Mouse (Mus musculus) gastrocnemius, postnatal 4 days (tissue): ENCODE results near the gene Rgp1. TPM values are rescaled to one million over a fixed set of nuclear protein-coding genes. Genes with fewer than 3 reads are reported as not detected.
A peak's percentile ranks its signal among the peaks of the same experiment; 100 is the strongest.
"Not testable (repeated sequence)": the region's sequence is repeated elsewhere in the genome, so short reads cannot be mapped to it uniquely, and the experiment has no call there.

ENCODE experiments used
- DNase-seq, 2 experiments: peaks; one replicate each; pipeline ENCODE4 v3.0.0; 2021 to 2022; ENCODE audit warnings: low spot score in 2 of 2, mixed read lengths in 2 of 2
- long read RNA-seq, 2 experiments: library from polyadenylated mRNA; stranded (forward); transcript quantifications; one replicate each; pipeline ENCODE4 v2.0.0; 2021
- total RNA-seq, 2 experiments: library from RNA; stranded (reverse); gene quantifications; 2 replicates each; pipeline ENCODE4 v1.2.3; 2021

The Rgp1 gene
- 10 to 100 TPM; 37.1 to 41.3 TPM for total RNA-seq
- long read RNA-seq, experiment 1, partial matches to known transcripts = 1 of 3 reads
- long read RNA-seq, experiment 1, other reads (novel, unspliced or antisense) = 2 of 3 reads
- long read RNA-seq, experiment 2, full-length matches to known transcripts = 1 of 8 reads
- long read RNA-seq, experiment 2, partial matches to known transcripts = 1 of 8 reads
- long read RNA-seq, experiment 2, other reads (novel, unspliced or antisense) = 6 of 8 reads

DNA sequence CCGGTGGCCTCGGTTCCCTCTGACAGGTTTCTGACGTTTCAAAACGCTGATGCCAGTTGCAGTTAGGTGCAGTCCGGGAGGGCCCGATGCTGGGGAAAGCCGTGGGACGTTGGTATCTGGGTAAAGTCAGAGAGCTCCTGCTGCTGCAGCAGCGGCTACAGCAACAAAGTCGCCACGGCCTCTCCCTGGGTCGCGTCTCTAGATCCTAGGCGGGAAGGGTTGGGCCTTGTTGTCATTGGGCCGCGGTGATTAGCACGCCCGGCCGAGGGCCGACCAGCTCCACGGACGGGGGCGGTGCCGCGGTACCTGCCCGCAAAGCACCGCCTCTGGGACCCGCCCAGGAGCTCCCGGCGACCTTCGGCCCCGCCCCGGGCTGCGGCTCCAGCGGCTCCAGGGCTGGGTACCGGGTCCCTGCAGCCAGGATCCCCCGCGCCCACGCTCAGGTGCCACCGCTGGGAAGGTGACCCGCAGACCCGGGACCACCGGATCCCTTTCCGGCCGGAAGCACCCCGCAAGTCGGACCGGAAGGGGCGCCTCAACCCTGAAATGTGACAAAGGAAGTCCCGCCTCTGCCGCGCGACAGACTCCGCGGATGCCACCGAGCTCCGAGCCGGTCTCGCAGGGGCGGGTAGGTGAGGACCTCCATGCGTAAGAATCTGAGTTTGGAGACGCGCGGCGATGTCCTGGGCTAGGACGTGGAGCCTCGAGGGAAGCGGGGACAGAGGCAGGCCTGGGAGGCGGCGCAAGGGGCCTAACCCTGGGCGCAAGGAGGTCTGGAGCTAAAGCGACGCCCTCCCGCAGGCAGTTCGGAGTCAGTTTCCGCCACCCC is at the start of gene Rgp1, which contains the start of gene Gba2:
TSS of gene Rgp1 (plus strand) at position 340 of the 829 bp plus-strand sequence.
TSS of gene Gba2 (minus strand) at position 498 of the 829 bp plus-strand sequence.
- DNase-seq = peak; percentile 69 to 85

DNA sequence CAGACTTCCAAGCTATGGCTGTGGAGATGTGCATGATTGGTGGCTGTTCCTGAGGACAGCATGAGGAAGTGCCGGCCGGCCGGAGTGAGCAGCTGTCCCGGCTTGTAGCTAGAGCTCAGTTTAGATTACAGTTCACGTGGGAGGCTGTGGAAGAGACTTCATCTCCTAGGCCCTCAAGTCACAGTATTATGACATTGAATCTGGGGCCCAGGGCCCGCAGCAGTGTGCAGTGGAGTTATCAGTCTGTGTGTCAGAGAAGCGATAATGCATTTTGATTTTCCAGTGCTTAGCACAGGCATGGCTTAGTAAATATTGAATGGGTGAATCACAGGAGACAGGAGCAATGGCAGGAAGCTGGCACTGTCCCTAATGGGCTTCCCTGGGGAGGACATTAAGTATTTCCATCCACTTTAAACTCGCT is 48.4 kb upstream of the Rgp1 start:
- no peak for DNase-seq

DNA sequence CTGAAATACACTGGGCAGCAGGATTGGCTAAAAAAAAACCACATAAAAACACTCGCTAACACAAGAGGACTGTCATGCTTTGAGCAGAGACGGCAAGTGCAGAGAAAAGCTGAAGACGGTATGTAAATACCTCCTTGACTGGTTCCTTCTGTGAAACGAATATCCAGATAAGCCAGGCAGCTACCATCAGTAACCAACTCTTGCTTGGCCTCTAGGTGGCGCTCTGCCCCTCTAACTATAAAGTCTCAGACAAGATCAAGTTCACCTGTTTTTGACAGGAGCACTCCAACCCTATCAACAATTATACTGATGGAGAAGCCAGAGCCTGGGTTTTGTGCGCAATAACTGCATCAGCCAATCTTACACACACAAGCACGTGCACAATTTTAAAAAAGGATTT is 47.9 kb upstream of the Rgp1 start:
- peak in 1 of 2 experiments; percentile 74 for DNase-seq

DNA sequence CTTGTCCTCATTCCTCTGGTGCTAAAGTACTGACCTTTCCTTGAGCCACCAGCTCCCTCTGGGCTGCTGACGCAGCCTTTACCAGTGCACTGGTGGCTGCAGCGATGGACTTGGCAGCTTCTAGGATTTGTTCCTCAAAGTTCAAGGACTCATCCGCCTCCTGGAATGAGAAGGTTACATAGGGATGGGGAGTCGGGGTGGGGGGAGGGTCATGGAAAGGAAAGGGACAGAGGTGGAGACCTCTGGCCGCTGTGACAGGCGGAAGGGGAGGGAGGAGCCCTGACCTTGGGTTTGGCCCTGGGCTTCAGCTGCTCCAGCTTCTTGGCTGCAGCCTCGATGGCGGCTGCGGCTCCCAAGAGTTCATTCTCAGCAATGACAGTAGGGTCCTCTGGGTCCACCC is 45.2 kb upstream of the Rgp1 start:
- no peak for DNase-seq

DNA sequence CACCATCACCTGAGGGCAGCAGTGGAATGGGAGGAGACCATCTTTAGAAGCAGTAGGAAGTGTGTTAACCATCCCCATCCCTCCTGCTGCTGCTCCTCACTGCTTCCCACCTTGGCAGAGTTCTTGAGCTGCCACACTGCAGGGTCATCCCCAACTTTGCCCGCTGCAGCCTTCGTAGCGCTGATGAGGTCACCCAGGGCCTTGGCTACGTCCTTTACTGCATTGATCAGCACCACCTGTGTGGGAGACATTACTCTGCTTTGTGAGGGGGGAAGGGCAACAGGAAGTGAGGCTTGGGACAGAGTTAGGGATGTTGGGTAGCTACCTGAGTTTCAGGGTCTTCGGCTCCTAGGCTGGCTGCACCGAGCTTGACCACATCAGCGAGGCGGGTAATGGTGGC is 42.9 kb upstream of the Rgp1 start:
- DNase-seq = no peak

DNA sequence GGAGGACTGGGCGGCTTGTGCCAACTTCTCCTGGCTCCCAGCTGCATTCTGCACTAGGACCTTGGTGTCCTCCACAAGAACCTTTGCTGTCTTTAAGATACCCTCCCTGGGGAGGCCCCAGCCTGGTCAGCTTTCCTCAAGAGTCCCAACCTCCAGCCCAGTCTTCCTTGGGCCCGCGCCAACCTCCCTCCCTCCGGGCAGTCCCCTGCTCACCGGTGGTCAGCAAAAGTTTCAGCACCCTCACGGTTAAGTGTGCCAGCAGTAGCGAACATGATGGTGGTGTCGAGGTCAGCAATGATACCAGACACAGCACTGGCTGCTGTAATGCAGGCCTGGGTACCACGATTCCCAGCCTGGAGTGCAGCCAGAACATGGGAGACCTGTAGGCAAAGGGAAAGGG is 42.5 kb upstream of the Rgp1 start:
- no peak for DNase-seq

DNA sequence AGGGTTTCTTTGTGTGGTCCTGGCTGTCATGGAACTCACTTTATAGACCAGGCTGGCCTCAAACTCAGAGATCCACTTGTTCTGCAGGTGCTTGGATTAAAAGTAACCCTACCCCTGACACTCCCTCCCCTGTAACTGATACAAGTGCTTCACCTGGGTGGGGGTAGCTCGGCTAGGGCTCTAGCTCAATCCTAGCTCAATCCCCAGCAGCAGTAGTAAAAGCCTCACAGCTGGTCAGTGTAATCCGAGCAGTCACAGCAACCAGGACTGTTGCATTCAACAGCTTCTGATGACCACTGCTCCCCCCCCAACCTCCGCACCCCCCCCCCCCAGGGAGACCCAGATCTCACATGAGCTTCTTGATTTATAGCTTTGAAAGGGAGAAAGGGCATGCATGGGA is 36.5 kb upstream of the Rgp1 start:
- no peak for DNase-seq

DNA sequence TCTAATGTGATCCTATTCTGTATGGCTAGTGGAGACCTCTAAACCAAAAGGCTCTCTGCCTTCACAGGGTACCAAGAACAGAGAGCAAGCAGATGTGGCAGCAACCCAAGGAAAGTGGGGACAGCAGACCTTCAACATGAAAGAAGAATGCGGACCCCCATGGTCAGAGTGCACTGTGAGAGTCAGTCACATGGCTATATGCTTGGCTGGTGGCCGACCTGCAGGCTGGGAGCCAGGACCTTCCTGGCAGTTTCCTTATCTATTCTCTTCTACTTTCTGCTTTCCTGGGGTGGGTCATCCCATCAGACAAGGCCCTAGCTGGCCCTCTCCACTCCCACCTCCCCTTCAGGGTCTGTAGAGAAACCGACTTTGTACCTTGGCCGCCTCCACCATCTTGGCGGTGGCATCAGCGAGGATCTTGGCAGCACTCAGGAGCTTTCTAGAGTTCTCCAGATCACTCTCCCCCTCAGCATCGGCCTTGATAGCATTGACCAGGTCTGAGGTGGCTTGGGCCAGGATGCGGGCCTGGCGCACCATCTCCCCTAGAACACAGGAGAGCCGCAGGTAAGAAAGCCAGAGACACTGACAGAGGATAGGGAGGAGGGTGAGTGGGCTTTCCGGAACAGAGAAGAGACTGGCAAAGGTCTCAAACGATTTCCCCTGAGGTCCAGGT is 32.0 kb upstream of the Rgp1 start:
- DNase-seq = no peak

DNA sequence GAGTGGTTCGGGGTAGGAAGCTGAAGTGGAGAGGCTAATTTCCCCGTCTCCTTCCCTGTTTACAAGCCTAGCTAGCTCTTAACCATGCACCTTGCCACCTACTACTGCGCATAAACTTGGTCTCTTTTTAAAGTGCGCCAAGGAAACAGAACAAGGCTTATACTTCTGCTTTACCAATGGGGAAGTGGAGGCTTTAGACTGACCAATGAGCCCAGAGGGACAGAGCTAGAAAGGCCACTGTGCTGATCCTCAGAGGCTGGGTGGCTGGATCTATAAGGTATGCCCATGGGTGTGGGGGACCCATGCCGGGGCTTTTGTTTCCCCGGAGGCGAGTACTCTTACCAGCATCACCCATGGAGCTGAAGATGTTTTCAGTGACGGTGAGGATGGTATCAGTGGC is 31.4 kb upstream of the Rgp1 start:
- DNase-seq = no peak

DNA sequence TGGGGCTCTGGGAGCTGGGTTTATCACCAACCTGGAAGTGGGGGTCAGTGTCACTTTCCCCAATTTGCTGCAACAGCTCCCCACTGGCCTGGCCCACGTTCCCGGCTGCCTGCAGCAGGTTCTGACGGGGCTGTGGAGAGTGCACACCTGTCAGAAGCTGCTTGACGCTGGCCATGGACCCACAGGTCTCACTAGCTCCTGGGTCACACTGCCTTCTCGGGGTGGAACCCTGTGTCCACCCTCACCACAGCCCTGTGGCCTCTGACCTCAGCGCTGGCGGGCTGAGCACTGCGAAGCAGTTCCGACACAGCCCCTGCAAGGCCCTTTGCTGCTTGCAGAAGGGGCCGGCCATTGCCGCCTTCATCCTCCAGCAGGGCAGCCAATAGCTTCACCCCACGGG is 29.5 kb upstream of the Rgp1 start:
- DNase-seq = no peak

DNA sequence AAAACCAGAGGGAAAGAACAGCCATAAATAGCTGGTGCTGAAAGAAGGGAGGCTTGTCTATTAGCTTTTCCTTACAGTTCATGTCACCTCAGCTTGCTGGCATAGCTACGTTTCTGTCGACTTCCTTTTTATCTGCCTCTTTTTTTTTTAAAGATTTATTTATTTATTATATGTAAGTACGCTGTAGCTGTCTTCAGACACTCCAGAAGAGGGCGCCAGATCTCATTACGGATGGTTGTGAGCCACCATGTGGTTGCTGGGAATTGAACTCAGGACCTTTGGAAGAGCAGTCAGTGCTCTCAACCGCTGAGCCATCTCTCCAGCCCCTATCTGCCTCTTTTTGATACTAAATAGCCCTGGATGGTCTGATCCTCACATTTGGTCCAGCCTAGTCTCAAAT is 26.7 kb upstream of the Rgp1 start:
- not testable (repeated sequence) for DNase-seq

DNA sequence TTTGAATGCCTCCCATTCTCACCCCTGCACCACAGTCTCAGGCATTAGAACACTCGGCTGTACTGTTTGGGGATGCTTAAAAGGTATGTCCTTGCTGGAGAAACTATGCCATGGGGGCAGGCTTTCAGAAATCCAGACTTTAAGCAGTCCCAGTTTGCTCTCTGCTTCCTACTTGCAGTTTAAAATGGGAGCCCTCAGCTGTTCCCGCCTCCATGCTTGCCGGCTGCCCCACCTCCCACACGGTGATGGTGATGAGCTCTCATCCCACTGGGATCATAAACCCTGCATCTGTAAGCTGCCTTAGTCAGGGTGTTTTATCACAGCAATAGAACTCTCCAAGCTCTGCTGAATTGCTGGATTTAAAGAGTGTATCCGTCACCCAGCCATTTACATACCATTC is 26.1 kb upstream of the Rgp1 start:
- no peak for DNase-seq

DNA sequence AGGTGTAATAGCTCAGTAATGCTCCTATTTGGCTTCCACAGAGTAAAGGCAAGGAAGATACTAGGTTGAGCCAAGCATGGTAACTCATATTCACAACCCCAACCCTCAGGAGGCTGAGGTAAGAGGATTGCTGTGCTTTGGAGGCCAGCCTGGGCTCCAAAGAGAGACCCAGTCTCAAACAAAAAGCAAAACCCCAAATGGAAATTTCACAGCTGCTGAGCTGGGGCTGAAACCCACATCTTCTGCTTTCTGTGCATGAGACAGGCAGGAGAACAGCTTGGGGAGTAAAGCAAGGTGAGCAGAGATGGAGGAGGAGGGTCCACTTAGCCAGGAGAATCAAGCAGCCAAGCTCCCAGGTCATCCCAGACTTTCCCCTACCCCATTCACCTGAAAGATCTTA is 24.6 kb upstream of the Rgp1 start:
- no peak for DNase-seq

DNA sequence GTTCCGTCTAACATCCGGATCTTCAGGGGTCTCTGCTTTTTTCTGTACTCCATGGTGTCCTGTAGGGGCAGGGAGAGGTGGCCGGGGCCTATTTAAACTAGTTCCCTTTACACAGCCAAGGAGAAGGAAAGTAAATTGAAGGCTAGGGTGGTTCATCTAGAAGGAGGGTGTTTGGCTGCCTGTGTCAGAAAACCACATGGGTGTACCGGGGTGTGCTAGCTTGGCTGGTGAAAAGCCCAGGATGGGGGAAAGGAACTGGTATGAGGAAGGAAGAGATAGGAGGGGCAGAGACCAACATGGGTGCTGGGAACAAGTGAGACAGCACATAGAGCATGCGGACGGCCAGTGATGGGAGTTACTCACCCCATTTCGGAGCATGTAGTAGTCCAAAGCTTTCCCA is 22.6 kb upstream of the Rgp1 start:
- DNase-seq = no peak

DNA sequence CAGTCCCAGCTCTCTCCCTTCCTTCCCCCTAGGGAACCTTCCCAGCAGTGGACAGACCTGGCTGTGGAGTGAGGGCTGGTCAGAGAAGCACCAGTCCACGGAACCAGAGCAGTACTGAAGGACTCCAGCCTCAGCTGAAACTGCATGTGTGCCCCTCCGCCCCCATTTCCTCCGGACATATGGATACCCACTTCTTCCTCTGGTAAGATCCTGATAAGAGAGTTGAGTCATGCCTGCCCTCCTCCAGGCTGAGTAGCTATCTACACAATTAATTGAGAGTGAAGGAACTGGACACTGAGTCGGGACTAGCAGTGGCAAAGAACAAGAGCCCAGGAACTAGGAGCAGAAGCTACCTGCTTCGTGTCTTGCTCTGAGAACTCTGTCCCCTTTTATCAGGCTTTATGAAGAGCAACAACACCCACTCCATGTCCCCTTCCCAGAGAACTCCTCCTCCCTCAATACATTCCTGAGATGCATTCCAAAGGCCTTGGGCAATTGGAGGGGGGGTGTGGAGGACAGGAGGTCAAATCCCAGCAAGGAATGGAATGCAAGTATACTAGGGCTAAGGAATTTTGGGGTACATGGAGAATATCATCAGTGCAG is 20.4 kb upstream of the Rgp1 start:
- no peak for DNase-seq

DNA sequence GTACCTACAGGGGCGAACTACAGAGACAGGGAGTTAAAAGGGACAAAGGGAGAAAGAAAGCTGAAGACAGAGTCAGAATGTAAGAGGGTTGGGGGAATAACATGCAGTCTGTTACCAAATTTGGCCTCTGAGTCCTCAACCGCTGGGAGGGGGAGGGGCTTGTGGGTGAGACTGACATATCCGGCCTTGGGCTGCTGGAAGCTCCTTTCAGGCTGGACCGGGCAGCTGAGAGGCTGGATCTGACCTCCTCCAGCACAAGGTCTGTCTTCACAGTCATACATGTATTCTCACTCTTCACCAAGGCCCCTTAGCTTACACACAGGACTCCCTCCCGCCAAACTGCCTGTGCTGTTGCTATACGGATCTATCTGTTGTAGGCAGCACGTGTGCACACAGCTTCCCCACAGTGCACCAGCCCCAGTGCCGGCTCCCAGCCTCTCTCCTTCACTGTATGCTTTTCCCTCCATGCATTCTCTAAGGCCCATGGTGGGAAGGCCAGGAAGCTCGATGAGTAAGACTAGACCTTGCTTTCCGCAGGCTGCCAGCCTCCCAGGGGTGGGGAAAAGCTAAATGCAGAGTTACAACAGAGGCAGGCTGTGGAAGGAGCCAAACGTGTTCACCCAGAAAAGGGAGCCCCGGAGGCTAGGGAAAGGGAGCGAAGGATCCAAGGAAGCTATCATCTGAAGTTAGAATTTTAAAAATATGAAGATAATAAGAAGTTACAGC is 19.7 kb upstream of the Rgp1 start:
- DNase-seq = peak in 1 of 2 experiments; percentile 63

DNA sequence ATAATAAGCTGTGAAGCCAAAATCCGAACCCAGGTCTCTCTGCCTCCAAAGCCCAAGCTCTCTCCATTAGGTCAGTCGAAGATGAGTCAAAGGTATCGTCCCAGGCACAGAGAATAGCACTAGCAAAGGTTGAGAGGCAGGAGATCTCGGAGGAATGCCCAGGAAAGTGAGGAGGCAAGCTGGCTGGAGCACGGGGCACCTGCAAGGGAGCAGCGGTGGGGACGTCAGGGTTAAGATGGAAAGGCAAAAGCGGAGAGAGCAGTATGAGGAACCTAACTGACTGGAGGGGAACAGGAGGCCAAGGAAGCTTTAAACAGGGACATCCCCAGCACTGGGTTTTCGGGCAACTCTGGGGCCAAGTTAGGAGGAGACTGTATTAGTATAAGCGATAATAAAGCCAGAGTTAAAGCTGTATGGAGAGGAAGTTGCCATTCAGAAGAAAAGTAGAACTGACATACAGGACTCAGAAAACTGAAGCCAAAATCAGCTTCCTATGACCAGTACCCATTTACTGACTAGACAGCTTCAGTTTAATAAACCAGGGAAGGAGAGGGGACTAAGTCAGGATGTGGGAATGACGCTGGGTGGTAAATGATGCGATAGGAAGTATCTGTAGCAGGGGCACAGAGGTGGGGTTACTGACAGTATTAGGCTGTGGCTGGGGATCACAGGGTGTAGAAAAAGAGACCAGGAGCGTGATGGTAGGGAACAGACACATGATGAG is 18.8 kb upstream of the Rgp1 start:
- DNase-seq = no peak

DNA sequence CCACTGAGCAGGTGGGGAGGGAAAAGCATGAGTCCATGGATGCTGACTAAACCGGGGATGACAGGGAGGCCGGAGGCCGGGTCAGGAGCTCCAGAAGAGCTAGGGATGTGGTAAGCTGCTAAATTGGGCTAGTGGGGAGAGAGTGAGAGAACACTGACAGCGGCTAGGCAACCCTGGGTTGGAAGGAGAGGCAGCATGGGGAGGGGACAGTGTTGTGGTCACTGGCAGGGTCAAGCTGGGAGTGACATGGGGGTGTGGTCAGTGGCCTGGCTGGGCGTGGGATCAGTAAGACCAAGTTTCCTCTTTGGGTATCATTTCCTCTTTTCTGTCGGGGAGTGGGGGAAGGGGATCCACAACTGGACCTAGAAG is 18.3 kb upstream of the Rgp1 start:
- DNase-seq = peak in 1 of 2 experiments; percentile 33

DNA sequence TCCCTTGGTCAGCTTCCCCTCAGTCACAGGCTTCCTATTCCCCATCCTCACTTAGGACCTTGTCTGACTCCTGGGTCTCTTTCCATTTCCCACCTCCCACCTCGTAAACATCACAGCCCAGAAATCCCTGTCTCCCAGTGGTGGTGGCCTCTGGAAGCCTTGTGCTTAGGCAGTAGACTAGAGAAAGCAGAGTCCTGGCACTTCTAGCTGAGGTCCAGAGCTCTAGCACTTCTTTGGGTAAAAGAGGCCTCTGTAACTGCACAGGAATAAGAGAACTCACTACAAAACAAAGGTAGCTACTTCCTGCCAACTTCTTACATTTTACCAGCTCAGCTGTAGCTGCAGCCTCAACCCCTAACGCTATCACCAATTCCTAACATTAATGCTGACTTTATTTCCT is 17.5 kb upstream of the Rgp1 start:
- no peak for DNase-seq

DNA sequence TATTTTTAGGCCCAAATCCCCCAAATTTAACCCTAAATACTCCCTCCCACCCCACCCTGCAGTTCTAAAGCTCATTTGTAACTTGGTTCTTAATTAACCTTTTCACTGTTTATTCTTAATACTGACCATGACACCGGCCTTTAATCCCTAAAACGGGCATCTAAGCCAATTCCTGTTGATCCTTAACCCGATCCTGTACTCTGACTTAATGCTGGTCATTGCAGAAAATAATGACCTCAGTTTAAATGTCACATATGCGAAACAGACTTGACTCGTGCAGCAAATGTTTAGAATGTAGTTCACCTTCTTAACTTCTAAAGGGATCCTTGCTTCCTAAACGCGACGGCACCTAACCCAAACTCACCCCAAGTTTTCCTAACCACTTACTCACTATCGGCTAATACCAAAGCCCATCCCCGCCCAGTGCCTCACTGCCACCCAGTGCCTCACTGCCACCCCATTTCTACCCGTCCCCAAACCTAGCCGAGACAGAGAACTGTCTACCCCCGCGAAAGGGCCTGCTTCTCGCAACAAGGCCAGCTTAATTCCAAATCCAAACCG is 17.0 kb upstream of the Rgp1 start:
- no peak for DNase-seq
